Mouse (Mus musculus): ENCODE measurements around the gene Ube2v1. TPM values are rescaled to one million over a fixed set of nuclear protein-coding genes. Genes with fewer than 3 reads are reported as not detected.

Ube2v1 gene
- total RNA-seq (2022), result 100 to 1,000 TPM; 163 to 176 (median 172) TPM

GRCm38 (mm10) chr2:167631591-167632448 is at the start of gene Ube2v1:
Gene Ube2v1, minus strand, starts transcription at chr2:167632095.
- peak; percentile 97 for DNase-seq (ENCODE audit: low spot score in 2 of 2)

- no peak for DNase-seq (ENCODE audit: low spot score in 2 of 2)
Observed at GRCm38 (mm10) chr2:167680657-167681056, 48.8 kb upstream of the Ube2v1 start.

- DNase-seq (ENCODE audit: low spot score in 2 of 2), result peak; percentile 68 to 69
Observed at GRCm38 (mm10) chr2:167679902-167680430, 48.1 kb upstream of the Ube2v1 start.

- no peak for DNase-seq (ENCODE audit: low spot score in 2 of 2)
Observed at GRCm38 (mm10) chr2:167678600-167678999, 46.7 kb upstream of the Ube2v1 start.

- no peak for DNase-seq (ENCODE audit: low spot score in 2 of 2)
Observed at GRCm38 (mm10) chr2:167675120-167675909, 43.4 kb upstream of the Ube2v1 start.

GRCm38 (mm10) chr2:167672212-167672685 is 40.4 kb upstream of the Ube2v1 start:
- no peak for DNase-seq (ENCODE audit: low spot score in 2 of 2)

GRCm38 (mm10) chr2:167671101-167671633 is 39.3 kb upstream of the Ube2v1 start:
- DNase-seq (ENCODE audit: low spot score in 2 of 2), result no peak

GRCm38 (mm10) chr2:167669398-167669797 is 37.5 kb upstream of the Ube2v1 start:
- DNase-seq (ENCODE audit: low spot score in 2 of 2), result no peak

GRCm38 (mm10) chr2:167668426-167668825 is 36.5 kb upstream of the Ube2v1 start:
- DNase-seq (ENCODE audit: low spot score in 2 of 2), result no peak

GRCm38 (mm10) chr2:167665972-167666713 is 34.2 kb upstream of the Ube2v1 start:
- no peak for DNase-seq (ENCODE audit: low spot score in 2 of 2)

- DNase-seq (ENCODE audit: low spot score in 2 of 2), result no peak
Observed at GRCm38 (mm10) chr2:167662713-167663112, 30.8 kb upstream of the Ube2v1 start.

- peak; percentile 88 to 95 for DNase-seq (ENCODE audit: low spot score in 2 of 2)
Observed at GRCm38 (mm10) chr2:167661270-167662203, 29.6 kb upstream of the Ube2v1 start, which contains the start of gene Gm20431. Gene Gm20431, minus strand, starts transcription at chr2:167661496.

- no peak for DNase-seq (ENCODE audit: low spot score in 2 of 2)
Observed at GRCm38 (mm10) chr2:167660611-167660971, 28.7 kb upstream of the Ube2v1 start.

GRCm38 (mm10) chr2:167659847-167660610 is 28.1 kb upstream of the Ube2v1 start:
- peak; percentile 43 to 51 for DNase-seq (ENCODE audit: low spot score in 2 of 2)

- DNase-seq (ENCODE audit: low spot score in 2 of 2), result no peak
Observed at GRCm38 (mm10) chr2:167659177-167659846, 27.4 kb upstream of the Ube2v1 start.

GRCm38 (mm10) chr2:167658712-167659111 is 26.8 kb upstream of the Ube2v1 start:
- DNase-seq (ENCODE audit: low spot score in 2 of 2), result no peak

- no peak for DNase-seq (ENCODE audit: low spot score in 2 of 2)
Observed at GRCm38 (mm10) chr2:167657973-167658372, 26.1 kb upstream of the Ube2v1 start.

Measured in gastrocnemius, adult 8-10 months (tissue).